Mouse (Mus musculus) thymus, postnatal 4 days (tissue): Measurements from ENCODE around the gene Iqcf5.
"Not testable (repeated sequence)": the region's sequence is repeated elsewhere in the genome, so short reads cannot be mapped to it uniquely, and the experiment has no call there.

ENCODE experiments used
- DNase-seq: peaks from one replicate; pipeline ENCODE4 v3.0.0; 2021

The Iqcf5 gene

DNA sequence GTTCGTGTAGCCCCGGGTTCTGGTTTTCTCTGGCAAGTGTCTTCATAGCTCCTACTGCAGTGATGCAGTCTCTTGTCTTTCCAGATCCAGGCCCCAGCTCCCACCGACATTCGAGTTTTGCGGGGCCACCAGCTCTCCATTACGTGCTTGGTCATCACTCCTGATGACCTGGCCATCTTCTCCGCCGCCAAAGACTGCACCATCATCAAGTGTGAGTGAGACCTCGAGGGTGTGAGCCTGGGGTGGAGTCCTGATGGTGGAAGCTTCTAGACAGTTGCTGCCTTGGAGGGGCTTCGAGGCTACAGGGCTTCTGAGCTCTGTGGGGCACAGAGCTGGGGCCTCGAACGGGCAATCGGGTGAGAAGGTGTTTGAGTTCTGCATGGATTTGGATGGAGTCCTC lies 32.7 kb upstream of the Iqcf5 start:
- no peak for DNase-seq

DNA sequence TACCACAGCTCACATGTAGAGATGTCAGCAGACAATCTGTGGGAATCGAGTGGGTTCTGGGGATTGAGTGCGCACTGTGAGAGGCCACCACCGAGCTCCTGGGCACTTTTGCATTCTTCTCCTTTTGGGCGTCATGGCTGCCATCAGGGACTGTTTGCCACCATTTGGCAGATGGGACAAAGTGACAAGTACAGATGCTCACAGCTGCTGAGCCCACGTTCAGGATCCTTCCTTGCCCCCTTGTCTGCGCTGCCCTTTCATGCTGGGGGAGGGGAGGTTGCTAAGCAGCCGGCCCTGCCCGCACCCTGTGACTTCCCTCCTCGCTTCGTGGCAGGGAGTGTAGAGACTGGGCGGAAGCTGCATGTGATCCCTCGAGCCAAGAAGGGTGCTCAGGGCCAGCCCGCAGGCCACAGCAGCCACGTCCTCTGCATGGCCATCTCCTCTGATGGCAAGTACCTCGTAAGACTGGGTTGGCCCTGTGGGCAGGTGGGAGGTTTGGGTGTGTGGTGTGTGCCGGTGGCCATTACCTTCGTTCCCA lies 31.7 kb upstream of the Iqcf5 start:
- DNase-seq, result no peak

DNA sequence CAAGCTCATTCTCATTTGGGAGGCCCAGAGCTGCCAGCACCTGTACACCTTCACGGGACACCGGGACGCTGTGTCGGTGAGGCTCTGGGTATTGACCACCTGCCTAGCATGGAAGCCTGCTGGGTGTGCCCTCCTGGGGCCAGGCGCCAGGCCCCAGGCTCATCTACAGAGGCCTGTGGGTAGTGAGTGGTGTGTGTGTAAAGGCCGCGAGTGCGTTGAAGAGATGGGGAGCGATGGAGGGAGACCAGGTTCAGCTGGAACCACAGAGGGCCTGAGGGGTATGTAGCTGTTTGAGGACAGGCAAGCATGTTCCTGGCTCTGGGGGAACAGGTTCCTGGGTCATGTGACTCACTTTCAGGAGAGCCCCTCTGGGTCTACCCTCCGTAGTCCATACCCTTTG lies 31.2 kb upstream of the Iqcf5 start:
- no peak for DNase-seq

DNA sequence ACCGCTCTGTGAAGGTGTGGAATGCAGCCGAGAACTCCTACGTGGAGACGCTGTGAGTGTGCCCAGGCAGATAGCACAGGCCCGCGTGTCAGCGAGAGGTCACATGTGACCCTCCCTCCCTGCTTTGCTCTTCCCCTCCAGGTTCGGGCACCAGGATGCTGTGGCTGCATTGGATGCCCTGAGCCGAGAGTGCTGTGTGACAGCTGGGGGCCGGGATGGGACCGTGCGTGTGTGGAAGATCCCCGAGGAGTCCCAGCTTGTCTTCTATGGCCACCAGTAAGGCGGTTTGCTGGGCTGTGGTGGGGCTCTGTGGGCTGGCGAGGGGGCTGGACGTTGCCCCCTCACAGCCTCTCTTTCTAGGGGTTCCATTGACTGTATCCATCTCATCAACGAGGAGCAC lies 30.8 kb upstream of the Iqcf5 start:
- DNase-seq, result no peak

DNA sequence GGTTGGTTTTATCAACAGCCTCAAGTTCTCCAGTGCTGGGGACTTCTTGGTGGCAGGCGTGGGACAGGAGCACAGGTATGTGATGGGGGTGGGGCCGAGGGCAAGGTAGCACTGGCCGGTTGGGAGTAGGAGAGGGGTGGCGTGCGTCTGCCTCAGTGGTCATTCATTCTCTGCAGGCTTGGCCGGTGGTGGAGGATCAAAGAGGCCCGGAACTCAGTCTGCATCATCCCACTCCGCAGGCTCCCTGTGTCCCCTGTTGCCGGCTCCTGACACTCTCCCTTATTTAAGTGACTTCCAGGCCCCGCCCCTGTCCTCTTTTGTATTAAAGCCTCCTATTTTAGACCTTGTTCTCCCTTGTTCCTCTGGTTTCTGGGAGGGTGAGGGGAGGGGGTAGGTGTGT lies 29.3 kb upstream of the Iqcf5 start:
- no peak for DNase-seq

DNA sequence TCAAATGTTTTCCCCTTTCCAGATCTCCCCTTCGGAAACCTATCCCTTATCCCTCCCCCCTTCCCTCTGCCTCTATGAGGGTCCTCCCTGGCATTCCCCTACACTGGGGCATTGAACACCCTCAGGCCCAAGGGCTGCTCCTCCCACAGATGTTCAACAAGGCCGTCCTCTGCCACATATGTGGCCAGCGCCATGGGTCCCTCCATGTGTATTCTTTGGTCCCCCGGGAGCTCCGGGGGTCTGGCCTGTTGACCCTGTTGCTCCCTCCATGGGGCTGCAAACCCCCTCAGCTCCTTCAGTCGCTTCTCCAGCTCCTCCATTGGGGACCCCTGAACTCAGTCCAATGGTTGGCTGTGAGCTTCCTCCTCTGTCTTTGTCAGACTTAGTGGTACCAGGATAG lies 26.8 kb upstream of the Iqcf5 start:
- DNase-seq, result not testable (repeated sequence)

DNA sequence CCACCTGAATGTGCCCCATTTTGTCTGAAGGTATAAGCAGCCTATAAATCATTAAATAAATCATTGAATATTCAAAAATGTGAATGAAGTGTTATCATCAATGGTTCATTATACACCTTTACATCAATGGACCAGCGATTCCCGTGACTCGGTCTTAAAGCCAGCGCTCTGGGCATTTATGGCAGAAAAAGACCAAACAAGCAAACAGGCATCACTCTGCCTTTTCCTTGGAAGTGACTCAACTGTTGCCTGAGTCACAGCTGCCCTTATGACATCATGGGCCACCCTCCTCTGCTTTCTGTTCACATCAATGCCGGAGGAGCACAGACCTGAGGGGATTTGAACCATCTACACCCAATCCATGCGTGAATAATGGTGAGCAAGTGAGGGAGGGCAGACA lies 14.7 kb upstream of the Iqcf5 start, which contains the start of gene Iqcf1:
Iqcf1 (plus strand) TSS at position 301 of the 400 bp plus-strand sequence.
- DNase-seq, result no peak

DNA sequence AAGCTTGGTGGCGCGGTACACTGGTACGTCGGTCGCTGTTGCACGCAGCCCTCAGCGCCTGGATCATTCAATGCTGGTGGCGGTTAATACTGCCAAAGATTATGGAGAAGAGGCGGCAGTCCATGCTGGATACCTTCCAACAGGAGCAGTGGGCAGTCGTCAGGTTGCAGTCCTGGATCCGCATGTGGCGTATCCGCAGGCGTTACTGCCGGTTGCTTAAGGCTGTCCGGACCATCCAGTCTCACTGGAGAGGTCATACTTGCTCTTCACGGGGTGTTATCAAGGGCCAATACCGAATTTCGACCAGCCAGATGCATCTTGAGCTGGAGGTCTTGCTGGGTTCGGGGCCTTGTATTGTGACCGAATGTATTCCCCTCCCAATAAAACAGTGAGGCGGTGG lies 12.5 kb upstream of the Iqcf5 start:
- DNase-seq, result no peak

DNA sequence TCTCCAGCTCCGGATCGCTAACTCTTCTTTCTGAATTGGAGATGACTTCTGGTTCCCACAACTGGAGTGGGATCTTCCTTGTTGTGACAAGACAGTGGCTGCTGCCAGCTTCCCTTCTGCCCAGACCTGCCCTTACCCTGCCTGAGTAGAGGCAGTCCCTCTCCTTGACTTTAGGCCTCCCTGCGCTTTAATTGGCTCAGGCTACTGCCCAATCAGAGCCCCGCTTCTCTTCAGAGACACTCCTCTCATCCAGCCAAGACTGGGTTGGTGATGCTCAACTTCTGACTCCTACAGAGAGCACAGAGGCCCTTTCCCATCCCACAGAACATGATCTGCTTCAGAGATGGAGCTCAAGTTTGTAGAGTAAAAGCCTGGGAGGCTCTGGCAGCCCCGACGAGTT lies 10.1 kb upstream of the Iqcf5 start:
- DNase-seq, result no peak

DNA sequence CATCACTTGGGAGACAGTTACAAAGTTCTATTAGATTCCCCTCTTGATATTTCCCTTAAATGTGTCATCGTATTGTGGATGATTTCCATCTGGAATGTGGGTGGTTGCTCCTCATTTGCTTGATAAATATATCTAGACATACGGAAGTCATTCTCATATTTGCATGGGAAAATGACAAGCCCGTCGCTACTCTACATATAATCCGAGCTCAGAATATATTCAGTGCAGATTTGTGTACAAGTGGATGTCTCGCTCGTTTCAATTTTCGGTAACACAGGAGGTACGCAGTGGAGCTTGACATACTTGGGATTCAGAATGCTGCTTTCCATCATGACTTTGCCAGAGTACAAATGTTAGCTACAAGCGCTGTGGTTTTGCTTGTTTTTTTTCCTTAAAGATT lies 5.0 kb upstream of the Iqcf5 start:
- DNase-seq, result no peak

DNA sequence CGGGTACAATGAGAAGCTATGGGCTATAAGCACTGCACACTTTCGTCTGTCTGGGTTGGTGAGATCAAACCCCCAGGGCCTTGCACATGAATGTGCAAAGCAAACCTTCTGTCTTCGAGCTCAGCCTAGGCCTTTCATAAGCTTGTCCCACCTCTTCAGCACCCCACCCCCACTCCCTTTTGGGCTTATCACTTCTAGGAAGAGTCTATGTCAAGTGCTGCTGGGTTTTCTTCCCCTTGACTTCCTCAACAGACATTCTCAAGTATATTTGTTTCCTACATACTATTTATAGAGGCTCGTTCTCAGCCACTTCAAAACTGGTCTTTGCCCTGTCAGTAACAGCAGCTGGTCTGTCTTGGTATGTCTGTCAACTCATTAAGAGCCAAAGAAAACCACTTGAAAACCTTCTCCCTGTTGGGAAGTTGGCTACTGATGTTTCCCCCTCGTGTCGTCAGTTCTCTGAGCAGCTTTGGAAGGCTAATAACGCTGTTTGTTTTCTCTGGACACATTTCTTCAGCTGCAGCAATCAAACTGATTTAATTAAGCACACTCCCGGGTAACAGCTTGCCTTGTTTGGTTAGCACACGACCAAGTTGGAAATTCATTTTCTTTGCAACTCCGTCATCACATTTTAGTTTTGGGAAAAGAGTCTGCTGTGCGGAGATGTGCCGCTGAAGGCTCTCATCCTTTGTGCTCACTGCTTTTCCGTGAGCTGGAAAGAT lies 1.5 kb upstream of the Iqcf5 start:
- DNase-seq, result no peak

DNA sequence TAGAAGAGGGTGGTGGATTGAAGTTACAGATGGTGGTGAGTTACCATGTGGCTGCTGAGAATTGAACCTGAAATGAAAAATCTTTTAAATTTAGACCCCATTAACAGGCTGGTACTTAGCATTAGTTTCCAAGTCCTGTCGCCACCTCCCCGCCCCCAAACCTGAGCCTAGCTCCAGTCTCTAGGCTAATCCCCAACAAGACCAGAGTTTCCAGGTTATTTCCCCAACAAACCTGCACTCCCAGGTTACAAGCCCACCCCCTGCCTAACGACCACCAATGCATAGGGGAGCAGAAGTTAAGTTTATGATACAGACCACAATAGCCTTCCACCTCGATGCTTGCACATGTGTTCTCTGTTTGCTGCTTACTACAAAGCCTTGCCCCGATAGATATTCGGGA lies 807 bp upstream of the Iqcf5 start:
- no peak for DNase-seq

DNA sequence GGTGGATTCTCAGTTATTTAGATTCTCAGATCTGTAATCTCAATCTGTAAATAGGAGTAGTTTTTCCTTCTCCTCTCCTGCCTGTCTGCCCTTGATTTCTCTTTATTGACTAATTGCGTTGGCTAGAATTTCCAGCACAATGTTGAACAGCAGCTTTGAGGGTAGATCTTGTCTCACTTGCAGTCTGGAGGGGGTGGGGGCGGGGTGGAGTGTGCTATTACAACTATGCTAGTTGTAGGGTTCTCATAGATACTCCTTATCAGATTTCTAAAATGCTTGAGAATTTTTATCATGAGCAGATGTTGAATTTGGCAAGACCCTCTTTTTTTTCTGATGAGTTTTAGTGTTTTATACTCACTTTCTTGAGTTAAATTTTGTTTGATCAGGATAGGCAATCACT lies 5.1 kb downstream of the Iqcf5 start:
- no peak for DNase-seq

DNA sequence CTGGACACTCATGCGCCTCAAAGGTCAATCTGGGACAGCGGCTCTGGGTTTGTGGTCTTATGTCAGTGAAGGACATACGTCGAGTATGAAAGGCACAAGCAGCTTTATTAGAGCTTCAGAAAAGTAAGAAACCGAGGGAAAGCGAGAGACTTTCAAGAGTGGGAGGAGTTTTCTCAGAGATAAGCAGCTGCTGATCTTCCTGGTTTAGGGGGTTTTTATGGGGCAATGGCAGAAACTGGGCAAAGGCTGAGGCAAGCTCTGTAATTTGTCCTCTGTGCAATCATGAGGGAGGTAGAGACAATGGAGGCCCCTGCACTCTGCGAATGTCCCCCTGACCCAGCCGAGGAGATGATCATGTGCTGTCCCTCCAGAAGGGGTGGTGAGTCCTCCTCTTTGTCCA lies 5.5 kb downstream of the Iqcf5 start:
- DNase-seq, result no peak

DNA sequence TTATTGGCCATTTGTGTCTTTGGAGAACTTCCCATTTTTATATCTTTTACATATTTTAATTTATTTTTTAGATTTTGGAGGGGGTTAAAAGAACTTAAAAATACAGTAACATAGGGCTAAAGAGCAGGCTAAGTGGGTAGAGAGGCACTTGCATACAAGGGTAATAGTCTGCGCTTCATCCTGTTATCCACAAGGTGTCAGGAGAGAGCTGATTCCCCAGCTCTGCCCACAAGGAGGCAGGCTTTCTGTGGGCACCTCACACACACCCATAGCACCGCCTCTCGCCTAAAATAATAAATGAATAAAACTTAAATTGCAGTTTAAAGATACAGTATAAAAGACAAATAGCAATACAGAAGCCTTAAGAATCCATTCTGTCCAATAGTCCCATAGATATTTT lies 17.5 kb downstream of the Iqcf5 start:
- peak; percentile 38 for DNase-seq

DNA sequence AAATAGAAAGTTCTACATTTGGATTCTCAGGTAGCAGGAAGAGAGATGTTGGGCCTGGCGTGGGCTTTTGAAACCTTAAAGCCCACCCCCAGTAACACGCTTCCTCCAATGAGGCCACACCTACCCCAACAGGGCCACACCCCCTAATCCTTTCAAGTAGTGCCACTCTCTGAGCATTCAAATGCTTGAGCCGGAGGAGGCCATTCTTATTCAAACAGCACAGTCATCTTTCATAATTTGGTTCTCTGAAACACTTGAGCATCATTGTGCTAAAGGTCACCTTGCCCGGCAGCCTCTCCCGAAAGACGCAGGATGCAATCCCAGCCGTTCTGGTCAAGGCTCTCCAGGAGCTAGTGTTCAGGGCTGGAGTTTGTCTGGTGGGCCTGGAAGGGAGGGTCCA lies 19.9 kb downstream of the Iqcf5 start:
- DNase-seq, result no peak

DNA sequence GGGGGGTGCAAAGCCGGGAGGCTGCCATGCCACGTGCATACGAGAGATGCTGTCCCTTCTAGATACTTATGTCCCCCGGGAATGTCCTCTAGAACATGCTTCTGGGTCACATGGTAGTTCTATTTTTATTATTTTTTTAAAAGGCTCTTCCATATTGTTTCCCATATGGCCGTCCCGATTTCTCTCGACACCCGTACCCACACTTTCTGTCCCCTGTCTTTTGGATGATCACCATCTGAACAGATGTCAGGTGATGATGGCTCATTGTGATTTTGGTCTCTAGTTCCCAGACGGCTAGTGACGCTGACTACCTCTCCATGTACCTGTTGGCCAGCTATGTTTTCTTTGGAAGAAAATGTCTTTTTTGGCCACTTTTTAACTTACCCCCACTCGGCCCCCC lies 20.6 kb downstream of the Iqcf5 start:
- DNase-seq, result no peak

DNA sequence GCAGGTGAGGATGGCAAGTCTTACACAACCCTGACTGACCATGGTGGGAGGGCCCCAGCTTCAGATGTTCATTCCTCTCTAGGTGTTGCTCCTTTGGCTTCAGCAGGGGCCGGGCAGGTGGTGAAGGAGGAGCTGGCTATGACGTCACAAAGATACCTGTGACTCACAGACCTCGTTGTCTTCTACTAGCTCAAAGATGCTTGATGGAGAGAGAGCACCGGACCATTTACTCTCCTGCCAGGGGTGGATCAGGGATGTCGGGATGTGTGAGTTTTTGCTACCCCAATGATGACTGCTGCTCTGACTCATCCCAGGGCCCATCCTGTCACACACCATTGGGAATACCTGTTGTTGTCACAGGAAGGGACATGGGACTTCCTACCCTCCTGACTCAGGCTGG lies 47.2 kb downstream of the Iqcf5 start, which contains the start of gene Iqcf3:
Iqcf3 (minus strand) TSS at position 101 of the 400 bp plus-strand sequence.
- DNase-seq, result no peak

DNA sequence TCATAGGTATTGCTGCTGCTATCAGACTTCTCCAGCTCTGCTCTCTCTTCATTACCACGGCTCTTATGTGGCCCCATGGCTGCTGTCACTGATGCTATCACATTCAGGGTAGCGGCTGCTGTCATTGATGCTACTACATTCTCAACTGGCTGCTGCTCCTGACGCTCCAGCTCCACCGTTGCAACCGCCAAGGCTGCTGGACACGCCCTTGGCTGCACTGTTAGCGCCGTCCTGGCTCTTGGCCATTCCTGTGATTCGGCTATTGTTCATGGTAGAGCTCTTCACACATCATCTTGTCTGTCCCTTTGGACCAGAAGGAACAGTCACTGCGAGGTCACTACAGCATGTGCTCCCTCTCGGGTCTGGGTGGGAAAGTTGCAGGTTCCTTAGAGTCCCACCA lies 47.9 kb downstream of the Iqcf5 start:
- no peak for DNase-seq

DNA sequence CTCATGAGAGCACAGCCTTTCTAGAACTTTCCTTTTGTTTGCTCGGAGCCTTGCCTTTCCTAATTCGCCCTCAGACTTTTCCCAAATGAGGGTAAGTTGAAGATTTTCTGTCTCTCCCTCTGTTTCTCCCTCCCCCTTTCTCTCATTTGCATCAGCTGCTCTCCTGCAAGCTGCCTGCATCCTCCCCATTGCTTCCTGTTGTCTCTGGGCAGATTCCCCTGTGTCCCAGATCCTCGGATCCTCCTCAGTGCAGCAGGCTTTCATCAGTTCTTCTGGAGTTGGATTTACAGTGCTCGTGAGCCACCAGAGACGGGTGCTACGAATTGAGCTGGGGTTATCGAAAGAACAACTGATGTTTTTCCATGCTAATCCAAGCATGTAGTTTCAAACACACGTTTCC lies 49.7 kb downstream of the Iqcf5 start:
- no peak for DNase-seq
